Mouse (Mus musculus): ENCODE data around the gene Tor4a.

Tor4a gene

DNA sequence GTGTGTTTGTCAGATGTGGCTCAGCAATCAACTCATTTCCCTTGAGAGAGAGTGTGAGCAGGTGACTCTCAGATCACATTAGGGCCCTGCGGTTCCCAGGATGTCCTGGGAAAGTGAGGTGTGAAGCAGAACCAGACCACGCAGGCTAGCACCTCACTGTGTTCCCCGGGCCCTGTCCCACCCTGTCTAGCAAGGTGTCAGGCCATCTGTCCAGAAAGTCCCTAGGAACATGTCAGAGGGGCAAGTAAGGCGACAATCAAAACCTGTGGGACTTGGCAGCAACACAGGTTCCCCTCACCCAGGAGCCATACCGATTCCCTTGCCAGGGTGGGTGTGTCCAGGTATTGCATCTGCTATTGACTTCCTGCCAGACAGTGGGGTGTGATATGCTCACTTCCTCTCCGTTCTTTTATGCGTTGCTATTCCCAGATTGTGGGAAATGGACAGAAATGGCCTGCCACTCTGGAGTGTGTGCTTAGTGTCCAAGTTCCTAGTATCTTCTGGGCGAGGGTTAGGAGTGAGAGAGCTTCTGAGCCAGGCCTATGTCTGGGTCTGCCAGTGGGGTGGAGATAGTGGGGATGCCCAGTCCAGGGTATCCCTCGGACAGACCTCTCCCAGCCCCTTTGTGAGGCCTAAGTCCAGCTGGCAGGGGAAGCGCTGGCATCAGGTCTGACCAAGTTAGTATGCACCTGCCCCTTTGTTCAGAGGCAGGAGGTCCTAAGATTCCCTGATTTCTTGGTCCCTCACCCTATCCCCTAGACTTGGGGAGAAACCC is 26.2 kb downstream of the Tor4a start:
- DNase-seq (ENCODE audit: low spot score in 2 of 2) = no peak

DNA sequence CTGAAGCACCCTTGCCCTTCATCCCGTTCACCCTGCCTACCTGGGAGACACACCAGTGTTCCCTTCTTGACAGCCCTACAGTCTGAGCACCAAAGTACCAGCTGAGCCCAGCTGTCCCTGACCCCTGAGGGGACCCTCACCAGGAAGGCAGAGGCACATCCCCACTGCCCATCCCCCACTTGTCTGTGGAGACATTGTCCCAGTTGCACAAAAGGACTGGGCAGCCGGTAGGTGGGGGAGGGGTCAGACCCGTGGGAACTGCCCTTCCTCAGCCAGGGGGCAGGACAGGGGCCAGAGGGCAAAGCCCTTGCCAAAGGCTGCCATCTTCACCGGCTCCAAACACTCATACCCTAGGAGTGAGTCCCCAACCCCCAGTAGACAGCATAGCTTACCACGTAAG is 26.9 kb downstream of the Tor4a start:
- DNase-seq (ENCODE audit: low spot score in 2 of 2) = no peak

GRCm38 (mm10) chr2:25168665-25168978 is 28.1 kb downstream of the Tor4a start:
- no peak for DNase-seq (ENCODE audit: low spot score in 2 of 2)

DNA sequence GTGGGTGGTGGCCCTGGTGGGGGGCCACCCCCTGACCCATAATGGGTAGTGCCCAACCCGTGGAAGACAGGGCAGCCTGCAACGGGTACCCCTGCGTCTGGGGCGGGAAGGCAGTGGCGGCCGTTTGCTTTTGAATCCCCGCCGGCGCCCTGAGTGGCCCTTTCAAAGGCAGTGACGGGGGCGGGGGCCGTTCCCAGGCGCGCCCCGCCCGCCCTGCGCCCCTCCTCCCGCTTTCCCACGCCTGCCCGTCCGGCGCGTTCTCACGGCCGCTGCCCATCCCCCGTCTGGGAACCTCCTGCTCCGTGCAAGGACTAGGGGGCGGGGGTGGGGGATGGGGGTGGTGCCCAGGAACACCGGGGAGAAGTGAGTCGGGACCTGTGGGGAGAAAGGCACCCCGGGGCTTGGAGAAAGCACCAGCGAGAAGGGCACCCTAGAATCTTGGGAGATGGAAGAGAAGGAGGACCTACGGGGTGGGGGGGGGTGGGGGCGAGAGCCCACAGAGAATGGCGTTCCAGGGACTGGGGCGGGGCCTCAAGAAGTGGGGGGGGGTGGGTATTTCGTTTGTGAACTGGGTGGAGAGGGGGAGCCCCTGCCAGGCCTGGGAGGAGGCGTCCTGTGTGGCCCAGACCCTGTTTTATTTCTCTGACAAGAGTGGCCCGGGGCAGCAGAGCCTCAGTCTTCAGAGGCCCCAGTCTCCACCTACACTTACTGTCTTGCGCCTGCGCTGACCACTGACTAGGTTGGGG is 28.6 kb downstream of the Tor4a start:
- DNase-seq (ENCODE audit: low spot score in 2 of 2) = peak; percentile 23 to 28

- no peak for DNase-seq (ENCODE audit: low spot score in 2 of 2)
Measured at GRCm38 (mm10) chr2:25167481-25167880, 29.2 kb downstream of the Tor4a start.

DNA sequence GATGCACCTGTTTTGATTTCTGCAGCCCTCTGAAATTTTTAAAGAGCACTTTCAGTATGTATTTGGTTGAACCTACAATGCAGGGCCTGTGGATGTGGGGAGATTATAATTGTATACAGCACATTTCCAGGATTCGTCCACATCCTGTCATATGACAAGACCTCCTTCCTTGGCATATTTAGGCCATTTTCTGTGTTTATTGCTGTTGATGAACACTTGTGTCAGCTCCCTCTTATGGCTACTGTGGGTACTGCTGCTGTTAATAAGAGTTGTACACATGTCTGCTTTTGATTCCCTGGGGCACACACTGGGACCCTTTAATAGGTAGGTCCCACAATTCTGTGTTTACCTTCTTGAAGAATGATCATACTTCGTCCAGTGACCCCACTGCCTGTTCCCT is 39.0 kb downstream of the Tor4a start:
- peak in 1 of 2 experiments; percentile 50 for DNase-seq (ENCODE audit: low spot score in 2 of 2)

- DNase-seq (ENCODE audit: low spot score in 2 of 2) = no peak
Measured at GRCm38 (mm10) chr2:25156990-25157389, 39.7 kb downstream of the Tor4a start.

- no peak for DNase-seq (ENCODE audit: low spot score in 2 of 2)
Measured at GRCm38 (mm10) chr2:25156177-25156576, 40.5 kb downstream of the Tor4a start.

DNA sequence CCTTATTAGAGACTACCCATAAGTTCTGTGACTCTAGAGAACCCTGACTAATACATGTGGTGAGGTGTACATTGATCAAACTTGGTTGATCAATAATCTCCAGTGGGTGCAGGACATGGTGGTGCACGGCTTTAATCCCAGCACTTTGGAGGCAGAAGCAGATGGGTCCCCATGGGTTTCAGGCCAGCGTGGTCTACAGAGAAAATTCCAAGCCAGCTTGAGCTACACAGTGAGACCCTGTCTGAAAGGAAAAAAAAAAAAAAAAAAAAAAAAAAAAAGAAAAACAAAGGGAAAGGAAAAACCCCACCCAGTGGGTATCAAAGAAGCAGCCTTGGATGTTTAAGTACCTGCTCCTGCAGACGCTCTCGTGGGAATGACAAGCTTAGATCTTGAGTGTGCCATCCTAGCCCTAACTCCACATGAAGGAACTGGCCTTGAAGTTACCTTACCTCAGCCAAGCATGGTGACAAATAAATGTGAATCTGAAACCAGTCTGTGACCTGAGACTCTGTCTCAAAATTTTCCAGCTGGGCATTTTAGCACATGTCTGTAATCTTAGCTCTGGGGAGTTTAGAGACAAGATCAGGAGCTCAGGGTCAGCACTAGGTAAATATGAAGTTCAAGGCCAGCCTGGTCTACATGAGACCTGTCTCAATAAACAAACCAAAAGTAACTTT is 45.3 kb downstream of the Tor4a start:
- no peak for DNase-seq (ENCODE audit: low spot score in 2 of 2)

DNA sequence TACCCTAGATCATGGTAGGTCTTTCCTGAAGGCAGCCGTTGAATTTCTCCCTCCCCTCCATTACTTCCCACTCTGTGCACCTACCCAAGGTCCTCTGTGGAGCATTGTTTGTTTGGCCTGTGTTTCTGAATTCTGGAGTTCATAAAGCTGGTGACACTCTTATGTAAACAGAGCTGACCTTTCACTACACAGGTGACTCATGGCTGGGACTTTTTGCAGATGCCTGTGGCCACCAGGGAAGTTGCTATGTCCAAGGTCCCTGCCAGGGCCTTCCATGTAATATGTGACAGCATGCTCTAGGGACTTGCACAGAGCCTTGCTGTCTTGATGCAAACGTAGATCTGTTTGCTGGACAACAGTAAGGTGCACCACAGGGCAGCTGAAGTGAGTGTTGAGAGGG is 47.0 kb downstream of the Tor4a start:
- DNase-seq (ENCODE audit: low spot score in 2 of 2) = no peak

DNA sequence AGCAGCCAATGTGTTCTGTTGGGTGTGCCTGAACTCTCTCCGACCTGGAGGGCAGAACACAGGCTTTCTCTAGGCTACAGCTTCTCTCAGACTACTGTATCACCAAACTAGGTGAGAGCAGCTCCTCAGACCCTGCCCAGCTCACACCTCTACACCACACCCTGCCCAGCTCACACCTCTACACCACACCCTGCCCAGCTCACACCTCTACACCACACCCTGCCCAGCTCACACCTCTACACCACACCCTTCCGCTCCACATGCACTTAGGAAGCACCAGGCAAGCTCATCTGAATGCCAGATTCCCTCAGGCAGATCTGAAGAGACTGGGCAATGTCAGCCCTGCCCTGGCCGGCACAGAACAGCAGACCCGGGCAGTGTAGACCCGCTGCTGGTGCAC is 48.8 kb downstream of the Tor4a start:
- no peak for DNase-seq (ENCODE audit: low spot score in 2 of 2)

DNA sequence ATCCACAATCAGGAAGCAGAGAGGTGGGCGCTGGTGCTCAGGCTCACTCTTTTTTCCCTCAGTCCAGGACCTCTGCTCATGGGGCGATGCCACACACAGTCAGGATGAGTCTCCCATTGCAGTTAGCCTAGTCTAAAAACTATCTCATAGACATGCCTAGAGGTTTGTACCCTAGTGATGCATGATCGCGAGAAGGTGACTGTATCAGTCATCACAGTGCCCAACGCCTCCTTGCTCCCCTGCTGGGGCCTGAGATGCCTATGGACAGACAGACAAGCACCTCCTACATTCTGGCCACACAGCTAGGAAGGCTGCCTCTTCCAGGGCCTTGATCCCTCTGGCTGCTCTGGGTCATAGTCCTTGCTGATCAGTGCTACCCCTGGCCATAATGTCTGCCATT is 49.3 kb downstream of the Tor4a start:
- DNase-seq (ENCODE audit: low spot score in 2 of 2) = no peak

DNA sequence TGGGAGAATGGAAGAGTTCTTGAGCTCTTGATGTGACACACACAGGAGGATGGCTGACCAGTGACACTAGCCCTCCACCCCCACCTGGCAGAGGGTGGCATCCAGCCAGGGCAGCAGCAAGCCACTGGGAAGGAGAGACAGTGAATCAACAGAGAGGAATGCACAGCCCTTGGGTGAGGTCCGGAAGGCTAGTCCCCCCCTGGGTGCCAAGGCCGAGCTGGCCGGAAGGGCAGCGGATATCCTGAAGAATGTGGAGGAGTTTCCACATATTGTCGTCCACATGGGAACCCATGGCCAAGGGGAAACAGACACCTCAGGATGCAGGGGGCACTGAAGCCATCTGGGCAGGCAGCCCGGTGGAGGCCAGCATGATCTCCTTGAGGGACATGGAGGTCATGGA is 51.3 kb downstream of the Tor4a start:
- no peak for DNase-seq (ENCODE audit: low spot score in 2 of 2)

Data from spleen, postnatal 14 days (tissue).